Comparison of ENCODE assay signal across 9 mouse cellular contexts in genomic region chr13:92427351-92427855, GRCm38 (mm10). TPM values are rescaled to one million over a fixed set of nuclear protein-coding genes. Genes with fewer than 3 reads are reported as not detected.
DNase-seq lines count a peak whose midpoint lies in the region; ATAC-seq lines count a peak whose summit lies in the region.
"Had no signal": no experiment of that assay in that cellular context is flagged by ENCODE, and none has a peak within 500 bp of the region (broad histone marks: within the 10 kb centered on the region; RNA-seq: fewer than 3 reads in every experiment).

No protein-coding gene starts in this region.

- ATAC-seq in hindbrain, embryonic 12.5 days (ENCODE audit: low FRiP score) = no peak
- ATAC-seq in limb, embryonic 12.5 days (ENCODE audit: insufficient number of reproducible peaks, insufficient read depth, low FRiP score, low TSS enrichment, low read depth) = no peak
- no peak for ATAC-seq in megakaryocyte progenitor cell, adult 5-6 weeks (replicated peaks; ENCODE audit: poor library complexity)

- peak overlapping the region; percentile 69; the same call in 1 of the 2 replicates for H3K4me3 ChIP-seq in hindbrain, embryonic 12.5 days
- H3K4me3 ChIP-seq in hindbrain, embryonic 10.5 days = no peak overlapping the region
- peak overlapping the region; percentile 68 for H3K4me3 ChIP-seq in limb, embryonic 12.5 days (replicated peaks)

- no peaks in the 10 kb centered on the region for H3K36me3 ChIP-seq in hindbrain, embryonic 12.5 days
- no peaks in the 10 kb centered on the region for H3K36me3 ChIP-seq in hindbrain, embryonic 10.5 days
- no peaks in the 10 kb centered on the region for H3K36me3 ChIP-seq in limb, embryonic 12.5 days
- H3K36me3 ChIP-seq: liver, embryonic 13.5 days had no signal

- peak overlapping the region; percentile 92; the same call in 1 of the 2 replicates for H3K4me2 ChIP-seq in hindbrain, embryonic 12.5 days (replicated peaks)
- peak overlapping the region; percentile 100 for H3K4me2 ChIP-seq in limb, embryonic 12.5 days

- no peak overlapping the region for H3K27ac ChIP-seq in hindbrain, embryonic 12.5 days
- no peak overlapping the region for H3K27ac ChIP-seq in hindbrain, embryonic 10.5 days
- H3K27ac ChIP-seq in limb, embryonic 12.5 days = no peak overlapping the region
- H3K27ac ChIP-seq: liver, embryonic 13.5 days had no signal

- peaks cover 13% of the 10 kb centered on the region for H3K4me1 ChIP-seq in hindbrain, embryonic 12.5 days
- H3K4me1 ChIP-seq in hindbrain, embryonic 10.5 days (replicated peaks) = peaks cover 16% of the 10 kb centered on the region
- H3K4me1 ChIP-seq in limb, embryonic 12.5 days (replicated peaks) = peaks cover 15% of the 10 kb centered on the region

- WGBS in hindbrain, embryonic 12.5 days = 45% methylated on average over 4 of the region's 4 CpGs
- 48% methylated on average over 4 of the region's 4 CpGs for WGBS in hindbrain, embryonic 10.5 days
- 48% methylated on average over 4 of the region's 4 CpGs for WGBS in limb, embryonic 12.5 days

- no peak for DNase-seq in hindbrain, embryonic 10.5 days (ENCODE audit: low spot score)
- peak; percentile 5 for DNase-seq in NIH3T3 (ENCODE audit: low read depth)
- peak; percentile 50 to 52 for DNase-seq in cerebellum, postnatal 14 days
- DNase-seq in layer of hippocampus, adult 9-11 months = no peak
- no peak for DNase-seq in gastrocnemius, postnatal 25 days
- DNase-seq: liver, embryonic 13.5 days had no signal

- H3K27me3 ChIP-seq in hindbrain, embryonic 12.5 days = peaks cover 64% of the 10 kb centered on the region
- H3K27me3 ChIP-seq in hindbrain, embryonic 10.5 days (ENCODE audit: insufficient read depth, poor library complexity, severe bottlenecking) = peaks cover 69% of the 10 kb centered on the region
- H3K27me3 ChIP-seq in limb, embryonic 12.5 days = peaks cover 70% of the 10 kb centered on the region

- H3K9ac ChIP-seq in hindbrain, embryonic 12.5 days = no peak overlapping the region
- no peak overlapping the region for H3K9ac ChIP-seq in limb, embryonic 12.5 days (replicated peaks)
- H3K9ac ChIP-seq: liver, embryonic 13.5 days had no signal

- no peaks in the 10 kb centered on the region for H3K9me3 ChIP-seq in hindbrain, embryonic 12.5 days (replicated peaks)
- no peaks in the 10 kb centered on the region for H3K9me3 ChIP-seq in hindbrain, embryonic 10.5 days
- no peaks in the 10 kb centered on the region for H3K9me3 ChIP-seq in limb, embryonic 12.5 days
- H3K9me3 ChIP-seq: liver, embryonic 13.5 days had no signal

RNA-seq across cellular contexts. Expression of gene Ankrd34b, which starts 1.7 kb away (rescaled TPM):
- 0.28 and 0.51 TPM in 2 replicates for polyA plus RNA-seq in hindbrain, embryonic 12.5 days (2016; fragmentation: Nextera tagmentation; extraction: Ambion mirVana)
- 0.09 TPM in 2 replicates for polyA plus RNA-seq in hindbrain, embryonic 10.5 days (2016; fragmentation: Nextera tagmentation; extraction: Ambion mirVana)
- not detected in 2 replicates for polyA plus RNA-seq in limb, embryonic 12.5 days (2016; fragmentation: Nextera tagmentation; extraction: Ambion mirVana)
- not detected in 2 replicates for total RNA-seq in megakaryocyte progenitor cell, adult 5-6 weeks (2015)
- 0.03 TPM in 1 of 2 replicates, not detected in the other for total RNA-seq in megakaryocyte progenitor cell, adult 5-6 weeks (2017)
- total RNA-seq in gastrocnemius, postnatal 25 days (2021) = not detected

RNA-seq across cellular contexts. Expression of gene Fam151b, which starts 56.4 kb away (rescaled TPM):
- 0.18 TPM in 1 of 2 replicates, not detected in the other for polyA plus RNA-seq in hindbrain, embryonic 12.5 days (2016; fragmentation: Nextera tagmentation; extraction: Ambion mirVana)
- 0.13 TPM in 1 of 2 replicates, not detected in the other for polyA plus RNA-seq in hindbrain, embryonic 10.5 days (2016; fragmentation: Nextera tagmentation; extraction: Ambion mirVana)
- polyA plus RNA-seq in limb, embryonic 12.5 days (2016; fragmentation: Nextera tagmentation; extraction: Ambion mirVana) = 0.18 TPM in 1 of 2 replicates, not detected in the other
- 7.2 and 9.1 TPM in 2 replicates for total RNA-seq in megakaryocyte progenitor cell, adult 5-6 weeks (2015)
- total RNA-seq in megakaryocyte progenitor cell, adult 5-6 weeks (2017) = 5.6 and 7.1 TPM in 2 replicates
- total RNA-seq in gastrocnemius, postnatal 25 days (2021) = 1 to 10 TPM; 2.0 to 2.4 TPM

Comparison
In these comparisons a context has a peak if more than half of its experiments do, and no peak if none do; other contexts are left out.
1. DNase-seq: peak in NIH3T3 (single experiment) and cerebellum, postnatal 14 days (2 of 2); none in hindbrain, embryonic 10.5 days (single experiment), layer of hippocampus, adult 9-11 months (single experiment) and gastrocnemius, postnatal 25 days (single experiment).